Mouse (Mus musculus) bone marrow macrophage, adult 2 months (primary cell): ENCODE results near the gene Ear10. TPM values are rescaled to one million over a fixed set of nuclear protein-coding genes. Genes with fewer than 3 reads are reported as not detected.
"Not testable (repeated sequence)": the region's sequence is repeated elsewhere in the genome, so short reads cannot be mapped to it uniquely, and the experiment has no call there.

Experiments used
- H3K27ac ChIP-seq: 2 replicates; pipeline ENCODE4 v1.5.1; 2012; ENCODE audit warnings: low read depth, low read length; ENCODE audit not compliant: insufficient read depth
- H3K4me1 ChIP-seq: 2 replicates; pipeline ENCODE4 v1.6.1; 2012; ENCODE audit warnings: low read length; ENCODE audit not compliant: control insufficient read depth, insufficient read depth
- H3K4me3 ChIP-seq: 2 replicates; pipeline ENCODE4 v1.5.1; 2012; ENCODE audit warnings: mild to moderate bottlenecking, low read length, moderate library complexity; ENCODE audit not compliant: insufficient read depth
- CTCF ChIP-seq: IDR thresholded peaks from 2 replicates; pipeline ENCODE4 v1.5.1; 2012; ENCODE audit warnings: low read depth, mild to moderate bottlenecking, low read length, moderate library complexity
- polyA plus RNA-seq: library from polyadenylated mRNA; stranded (reverse); fragments of >200 nt; gene quantifications from 2 replicates; pipeline ENCODE4 v1.2.4, GENCODE M21; 2012; ENCODE audit not compliant: missing spikeins, insufficient read depth, insufficient read length

Ear10 gene
- not detected in 2 replicates for polyA plus RNA-seq

DNA sequence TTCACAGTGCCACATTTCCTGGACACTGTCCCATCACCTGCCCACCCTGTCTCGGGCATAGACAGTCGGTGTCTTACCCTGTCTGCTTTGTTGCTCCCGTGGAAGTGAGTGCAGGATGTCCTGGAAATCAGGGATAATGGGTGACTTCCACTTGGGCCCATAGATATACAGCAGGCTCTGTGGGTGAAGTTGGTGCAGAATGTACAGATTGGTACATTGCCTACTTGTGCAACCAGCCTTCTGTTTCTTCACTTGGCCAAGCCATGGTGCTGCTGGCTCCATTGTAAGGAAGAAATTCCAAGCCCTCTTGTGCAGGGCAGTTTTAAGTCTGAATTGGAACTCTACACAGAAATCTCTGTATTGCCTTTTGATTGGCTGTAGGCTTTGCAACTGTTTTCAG is at the start of gene Ear10:
TSS of gene Ear10 (minus strand) at position 101 of the 400 bp plus-strand sequence.
- not testable (repeated sequence) for H3K27ac ChIP-seq, H3K4me1 ChIP-seq, H3K4me3 ChIP-seq

- not testable (repeated sequence) for H3K4me3 ChIP-seq, H3K27ac ChIP-seq
- H3K4me1 ChIP-seq = peaks cover 12% of the 10 kb centered on the region
These were observed 33.4 kb upstream of the Ear10 start, which contains the start of gene Ang5 for GRCm38 (mm10) chr14:43956769-43957168. Gene Ang5, plus strand, starts transcription at chr14:43957069.

DNA sequence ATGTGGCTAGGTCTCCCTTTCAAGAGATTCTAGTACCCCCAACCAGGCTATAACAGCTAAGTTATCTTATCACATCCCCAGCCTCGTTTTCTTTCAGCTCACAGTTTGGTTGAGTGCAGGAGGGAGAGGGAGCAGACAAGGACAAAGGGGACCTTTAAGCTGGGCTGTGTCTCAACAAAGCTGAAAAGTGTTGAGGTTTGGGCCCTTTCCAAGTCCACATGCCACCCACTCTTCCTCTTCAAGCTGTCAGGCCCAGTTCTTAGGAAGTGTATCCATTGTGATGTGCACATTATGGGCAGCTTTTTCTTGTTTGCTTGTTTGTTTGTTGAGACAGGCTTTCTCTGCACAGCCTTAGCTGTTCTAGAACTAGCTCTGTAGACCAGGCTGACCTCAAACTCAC is 31.7 kb upstream of the Ear10 start:
- not testable (repeated sequence) for H3K4me3 ChIP-seq
- H3K4me1 ChIP-seq = peaks cover 12% of the 10 kb centered on the region
- peak overlapping the region; percentile 40; the same call in 1 of the 2 replicates for H3K27ac ChIP-seq

DNA sequence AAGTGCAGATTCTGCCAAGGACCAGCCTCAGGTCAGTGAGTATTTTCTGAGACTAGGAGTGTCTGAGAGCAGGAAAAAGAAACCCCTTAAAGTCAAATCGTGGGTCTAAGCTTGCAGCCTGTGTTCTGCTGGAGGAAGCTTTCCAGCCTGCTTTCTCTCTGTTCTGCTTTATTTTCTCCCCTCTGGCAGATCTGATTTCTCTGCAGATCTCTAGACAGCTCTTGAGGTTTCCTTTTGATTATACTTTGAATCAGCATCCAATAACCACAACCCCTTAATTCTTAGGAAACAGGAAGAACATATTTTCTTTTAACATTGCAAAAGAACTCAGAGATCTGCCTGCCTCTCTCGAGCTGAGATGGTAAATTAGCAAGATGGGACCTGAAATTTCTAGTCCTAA is 30.0 kb upstream of the Ear10 start:
- H3K27ac ChIP-seq, H3K4me3 ChIP-seq: not testable (repeated sequence)
- H3K4me1 ChIP-seq = peaks cover 12% of the 10 kb centered on the region

DNA sequence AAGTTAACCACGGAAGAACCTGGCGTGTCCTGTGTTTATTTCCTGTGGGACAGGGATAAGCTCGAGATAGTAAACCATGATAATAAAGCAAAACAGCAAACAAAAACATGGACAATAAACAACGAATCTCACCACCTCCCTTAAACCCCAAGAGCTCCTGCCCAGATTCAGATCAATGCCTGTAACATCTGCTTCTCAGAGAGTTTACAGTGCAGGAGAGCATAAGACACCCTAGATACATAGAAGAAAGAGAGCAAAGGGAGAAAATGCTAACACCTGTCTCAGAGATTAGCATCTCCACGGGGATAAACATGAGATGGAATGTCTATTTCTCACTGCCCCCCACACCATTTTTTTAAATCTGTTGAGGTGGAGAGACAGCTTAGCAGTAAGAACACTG is 10.0 kb upstream of the Ear10 start:
- not testable (repeated sequence) for H3K4me3 ChIP-seq, H3K27ac ChIP-seq, H3K4me1 ChIP-seq

GRCm38 (mm10) chr14:43932991-43933390 is 9.6 kb upstream of the Ear10 start:
- H3K27ac ChIP-seq, H3K4me1 ChIP-seq, H3K4me3 ChIP-seq: not testable (repeated sequence)
- peak; percentile 57 for TF ChIP-seq CTCF

DNA sequence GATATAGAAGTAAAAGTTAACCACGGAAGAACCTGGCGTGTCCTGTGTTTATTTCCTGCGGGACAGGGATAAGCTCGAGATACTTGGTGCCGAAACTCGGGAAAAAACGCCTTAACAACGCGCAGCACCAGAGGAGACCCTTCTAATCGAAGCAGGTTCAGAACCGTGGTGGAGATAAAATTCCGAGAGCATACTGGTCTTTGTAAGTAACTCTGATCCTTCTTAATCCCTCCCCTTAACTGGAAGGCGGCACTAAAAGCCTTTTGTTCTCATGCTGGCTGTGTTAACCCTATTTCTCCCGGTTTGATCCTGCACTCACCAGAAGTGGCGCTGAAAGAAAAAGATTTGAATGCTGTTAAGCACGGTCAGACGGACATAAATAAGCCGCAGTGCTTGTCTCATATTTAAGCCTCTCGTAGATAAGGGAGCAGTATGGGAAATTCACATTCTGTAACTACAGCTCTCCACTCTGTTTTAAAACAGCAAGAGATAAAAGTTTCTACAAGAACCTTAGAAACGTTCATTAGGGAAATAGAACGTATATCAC is 2.1 kb upstream of the Ear10 start:
- H3K27ac ChIP-seq = 0 out of 2 replicates have a peak overlapping the region, but pooled peaks have one; percentile 19
- not testable (repeated sequence) for H3K4me1 ChIP-seq
- H3K4me3 ChIP-seq = peak overlapping the region; percentile 74

GRCm38 (mm10) chr14:43924688-43925403 is 1.5 kb upstream of the Ear10 start, which contains the start of gene Gm8113:
Gene Gm8113, plus strand, starts transcription at chr14:43925390.
- Histone ChIP-seq H3K4me3 (peak within 1 kb of the TSS; percentile 74), H3K27ac (0 out of 2 replicates have a peak within 1 kb of the TSS, but pooled peaks have one; percentile 19)
- H3K4me1 ChIP-seq = not testable (repeated sequence)

DNA sequence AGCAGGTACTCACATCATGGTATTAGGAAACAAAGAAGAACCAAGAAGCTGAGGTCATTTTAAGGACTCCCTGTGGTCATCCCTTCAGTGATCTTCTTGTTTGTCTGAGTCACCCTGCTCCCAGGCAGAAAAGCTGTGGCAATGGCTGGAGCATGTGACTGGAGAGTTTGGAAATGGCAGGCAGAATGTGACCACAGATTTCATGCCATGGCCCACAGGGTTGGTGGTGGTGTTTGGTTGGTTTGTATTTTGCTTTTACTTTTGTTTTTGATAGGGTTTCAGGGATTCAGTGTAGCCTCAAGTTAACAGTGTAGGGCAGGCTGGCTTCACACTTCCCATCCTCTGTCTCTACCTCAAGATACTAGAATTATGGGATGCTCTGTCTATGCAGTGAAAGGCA is 5.1 kb downstream of the Ear10 start:
- not testable (repeated sequence) for H3K27ac ChIP-seq, H3K4me3 ChIP-seq
- H3K4me1 ChIP-seq = peaks cover 10% of the 10 kb centered on the region

More at GRCm38 (mm10) chr14:43924688-43925403, 1.5 kb upstream of the Ear10 start, which contains the start of gene Gm8113:
- TF ChIP-seq CTCF = peak; percentile 44; the same call in 1 of the 2 replicates

DNA sequence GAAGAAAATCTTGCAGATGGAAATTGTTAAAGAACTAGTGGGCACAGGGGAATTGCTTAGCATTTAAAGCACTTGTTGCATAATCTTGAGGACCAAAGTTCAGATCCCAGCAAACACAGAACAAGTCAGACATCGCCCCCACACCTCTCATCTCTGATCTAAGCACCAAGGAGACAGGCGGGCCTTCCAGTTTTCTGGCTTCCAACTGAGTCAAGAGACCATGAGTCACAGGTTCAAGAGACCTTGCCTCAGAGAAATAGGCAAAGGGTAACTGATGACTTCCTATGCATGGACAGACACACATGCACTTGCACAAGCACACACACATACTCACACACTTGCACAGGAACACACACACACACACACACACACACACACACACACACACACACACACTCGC is 24.8 kb downstream of the Ear10 start:
- not testable (repeated sequence) for H3K4me3 ChIP-seq, H3K27ac ChIP-seq, H3K4me1 ChIP-seq

- H3K27ac ChIP-seq, H3K4me3 ChIP-seq, H3K4me1 ChIP-seq: not testable (repeated sequence)
These were observed 28.0 kb downstream of the Ear10 start for GRCm38 (mm10) chr14:43895357-43895756.

- not testable (repeated sequence) for H3K4me3 ChIP-seq, H3K27ac ChIP-seq, H3K4me1 ChIP-seq
These were observed 32.1 kb downstream of the Ear10 start for GRCm38 (mm10) chr14:43891288-43891687.

DNA sequence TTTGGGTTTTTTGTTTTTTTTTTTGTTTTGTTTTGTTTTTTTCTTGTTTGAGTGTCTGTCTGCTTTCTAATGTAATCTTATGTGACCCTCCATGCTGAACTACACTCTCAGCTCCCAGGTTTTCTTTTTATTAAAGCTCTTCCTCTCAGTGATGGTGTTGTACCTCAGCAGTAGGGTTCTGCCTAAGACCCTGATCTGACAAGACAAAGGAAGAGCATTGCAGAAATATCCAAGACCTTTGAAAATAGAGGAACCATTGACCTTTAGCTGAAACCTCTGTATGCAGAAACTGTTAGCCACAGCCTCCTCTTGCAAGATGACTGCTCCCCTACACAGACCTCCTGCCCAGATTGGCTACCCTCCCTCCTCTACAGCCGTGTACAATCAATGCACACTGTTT is 37.1 kb downstream of the Ear10 start:
- not testable (repeated sequence) for H3K4me3 ChIP-seq, H3K4me1 ChIP-seq, H3K27ac ChIP-seq

GRCm38 (mm10) chr14:43879966-43880545 is 43.3 kb downstream of the Ear10 start:
- not testable (repeated sequence) for H3K27ac ChIP-seq, H3K4me1 ChIP-seq, H3K4me3 ChIP-seq

DNA sequence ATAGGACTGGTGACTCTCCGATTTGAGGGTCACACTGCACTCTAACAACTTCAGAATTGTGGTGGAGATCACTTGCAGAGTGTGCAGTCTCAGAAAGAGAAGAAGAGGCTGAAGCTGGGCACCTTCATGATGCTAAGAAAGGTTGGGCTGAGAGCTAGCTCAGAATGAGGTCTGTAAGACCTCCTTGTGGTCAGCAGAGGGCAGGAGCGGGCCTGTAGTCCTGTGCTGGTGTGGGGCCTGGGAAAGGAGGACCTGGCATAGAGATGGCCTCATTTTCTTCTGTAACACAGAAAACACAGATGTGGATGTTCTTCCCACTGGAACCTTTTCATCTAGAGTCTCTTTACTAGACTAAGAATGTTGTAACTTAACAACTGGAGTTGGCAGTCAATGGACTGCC is 45.6 kb downstream of the Ear10 start:
- not testable (repeated sequence) for H3K4me3 ChIP-seq, H3K4me1 ChIP-seq, H3K27ac ChIP-seq
